ENCODE assay signal across 29 mouse cellular contexts in genomic region chr6:125042081-125042480, GRCm38 (mm10). TPM values are rescaled to one million over a fixed set of nuclear protein-coding genes. Genes with fewer than 3 reads are reported as not detected.
DNase-seq lines count a peak whose midpoint lies in the region; ATAC-seq and TF ChIP-seq lines count a peak whose summit lies in the region.
"Had no signal": no experiment of that assay in that cellular context is flagged by ENCODE, and none has a peak within 500 bp of the region (broad histone marks: within the 10 kb centered on the region; RNA-seq: fewer than 3 reads in every experiment).

No protein-coding gene starts in this region.

- TF ChIP-seq CTCF in liver, postnatal 0 days (IDR thresholded peaks at IDR 0.05; ENCODE audit: low read depth): no peak
- TF ChIP-seq CTCF in MEL (IDR thresholded peaks at IDR 0.05 in 2 of 3, conservative IDR thresholded peaks at IDR 0.05 in 1 of 3; ENCODE audit: control insufficient read depth in 1 of 3, insufficient read depth in 1 of 3, low read depth in 2 of 3, low read length in 3 of 3, poor library complexity in 1 of 3, severe bottlenecking in 1 of 3): no peak

- 0 out of 2 replicates have a peak overlapping the region, but pooled peaks have one; percentile 20 for H3K9ac ChIP-seq in liver, embryonic 13.5 days
- H3K9ac ChIP-seq in liver, postnatal 0 days (replicated peaks): no peak overlapping the region
- peak overlapping the region; percentile 43 for H3K9ac ChIP-seq in MEL (ENCODE audit: control insufficient read depth, low read depth, low read length, poor library complexity, severe bottlenecking)
- H3K9ac ChIP-seq: embryonic facial prominence, embryonic 15.5 days; forebrain, embryonic 12.5 days; heart, embryonic 15.5 days; hindbrain, embryonic 14.5 days had no signal

- 61% methylated on average over 7 of the region's 7 CpGs for WGBS in liver, embryonic 13.5 days (ENCODE audit: insufficient replicate concordance)
- WGBS in liver, postnatal 0 days (ENCODE audit: insufficient replicate concordance): 70% methylated on average over 7 of the region's 7 CpGs

- no peak for TF ChIP-seq EP300 in liver, postnatal 0 days (IDR thresholded peaks at IDR 0.05; ENCODE audit: low read depth)
- TF ChIP-seq EP300 in MEL (IDR thresholded peaks at IDR 0.05; ENCODE audit: low read depth in 1 of 2, low read length in 2 of 2): peak; percentile 85 to 89

- TF ChIP-seq POLR2A in MEL (IDR thresholded peaks at IDR 0.05; ENCODE audit: control insufficient read depth in 1 of 2, insufficient read depth in 1 of 2, low read depth in 1 of 2, low read length in 2 of 2, poor library complexity in 1 of 2): no peak

- peaks cover 6% of the 10 kb centered on the region; the same call in 1 of the 2 replicates for H3K9me3 ChIP-seq in erythroblast, embryonic 14.5 days (ENCODE audit: control insufficient read depth, low read length)
- no peaks in the 10 kb centered on the region for H3K9me3 ChIP-seq in liver, embryonic 13.5 days (replicated peaks)
- H3K9me3 ChIP-seq in liver, postnatal 0 days (ENCODE audit: low read length): no peaks in the 10 kb centered on the region
- H3K9me3 ChIP-seq in MEL (replicated peaks; ENCODE audit: insufficient read depth, low read length): no peaks in the 10 kb centered on the region
- H3K9me3 ChIP-seq: embryonic facial prominence, embryonic 15.5 days; forebrain, embryonic 12.5 days; G1E; heart, embryonic 15.5 days; hindbrain, embryonic 10.5 days had no signal

- peak overlapping the region; percentile 11; the same call in 1 of the 2 replicates for H3K4me2 ChIP-seq in liver, embryonic 13.5 days
- H3K4me2 ChIP-seq in liver, postnatal 0 days (ENCODE audit: low read depth, low read length): no peak overlapping the region
- H3K4me2 ChIP-seq: embryonic facial prominence, embryonic 15.5 days; forebrain, embryonic 12.5 days; heart, embryonic 11.5 days; heart, embryonic 15.5 days; hindbrain, embryonic 14.5 days had no signal

- H3K4me1 ChIP-seq in erythroblast, embryonic 14.5 days (ENCODE audit: control insufficient read depth): peaks cover 46% of the 10 kb centered on the region
- peaks cover 40% of the 10 kb centered on the region for H3K4me1 ChIP-seq in liver, embryonic 13.5 days (replicated peaks)
- H3K4me1 ChIP-seq in liver, postnatal 0 days (ENCODE audit: insufficient read depth): peaks cover 26% of the 10 kb centered on the region
- peaks cover 13 to 18% of the 10 kb centered on the region in 2 experiments for H3K4me1 ChIP-seq in MEL (ENCODE audit: control insufficient read depth in 1 of 2, insufficient read depth in 2 of 2, low read length in 2 of 2)

- peak overlapping the region; percentile 63 for H3K27ac ChIP-seq in liver, embryonic 13.5 days
- no peak overlapping the region for H3K27ac ChIP-seq in liver, postnatal 0 days (ENCODE audit: low read depth)
- H3K27ac ChIP-seq in MEL (ENCODE audit: control insufficient read depth, low read depth, low read length): peak overlapping the region; percentile 88
- H3K27ac ChIP-seq: embryonic facial prominence, embryonic 15.5 days; forebrain, embryonic 12.5 days; heart, adult 2 months; heart, embryonic 15.5 days; hindbrain, embryonic 10.5 days; hindbrain, embryonic 14.5 days had no signal

- H3K4me3 ChIP-seq in erythroblast, embryonic 14.5 days (replicated peaks): peak overlapping the region; percentile 6
- H3K4me3 ChIP-seq in liver, embryonic 13.5 days (replicated peaks): no peak overlapping the region
- H3K4me3 ChIP-seq in liver, postnatal 0 days (ENCODE audit: low read depth, low read length): no peak overlapping the region
- peak overlapping the region; percentile 14 to 20; a peak in 1 of 4 replicates for H3K4me3 ChIP-seq in MEL (ENCODE audit: control insufficient read depth in 1 of 2, insufficient read depth in 1 of 2, low read depth in 2 of 2, low read length in 2 of 2)
- H3K4me3 ChIP-seq: embryonic facial prominence, embryonic 15.5 days; forebrain, embryonic 12.5 days; heart, adult 2 months; heart, embryonic 15.5 days; hindbrain, embryonic 10.5 days had no signal

- no peak for TF ChIP-seq RAD21 in MEL (IDR thresholded peaks at IDR 0.05; ENCODE audit: low read depth, low read length)

- ATAC-seq in erythroblast, adult 5-6 weeks (replicated peaks; ENCODE audit: low FRiP score, poor library complexity, severe bottlenecking): no peak
- no peak for ATAC-seq in liver, embryonic 13.5 days (ENCODE audit: low read depth)
- no peak for ATAC-seq in liver, postnatal 0 days
- ATAC-seq: activated CD4-positive, CD25-positive, alpha-beta regulatory T cell, adult 4 months; CD4-positive, CD25-positive, alpha-beta regulatory T cell, adult 4 months; forebrain, embryonic 16.5 days; Patski had no signal

- no peak for DNase-seq in liver, embryonic 13.5 days
- no peak for DNase-seq in liver, postnatal 0 days
- DNase-seq in MEL (ENCODE audit: low read depth, low spot score): peak; percentile 82
- DNase-seq in c-Kit-positive CD71-positive TER-119-positive erythroid progenitor cells, embryonic 14.5 days (ENCODE audit: low spot score): peak; percentile 47
- no peak for DNase-seq in left cerebral cortex, adult 8-10 months (ENCODE audit: low spot score in 2 of 2)
- no peak for DNase-seq in neural tube, embryonic 10.5 days (ENCODE audit: extremely low spot score, low spot score)
- DNase-seq: adrenal gland, postnatal 14 days; B cell, adult 2 months; cerebellum, adult 11 months; cerebellum, adult 8-10 months; cerebellum, postnatal 14 days; embryo, embryonic 11 days; gastrocnemius, postnatal 10 days; heart, adult 2 months; heart, postnatal 14 days had no signal

- H3K27me3 ChIP-seq in erythroblast, embryonic 14.5 days (ENCODE audit: control insufficient read depth): no peaks in the 10 kb centered on the region
- H3K27me3 ChIP-seq in liver, embryonic 13.5 days: no peaks in the 10 kb centered on the region
- no peaks in the 10 kb centered on the region for H3K27me3 ChIP-seq in liver, postnatal 0 days (ENCODE audit: insufficient read depth, low read length)
- H3K27me3 ChIP-seq in MEL (ENCODE audit: control insufficient read depth in 1 of 2, insufficient read depth in 2 of 2, low read length in 2 of 2): no peaks in the 10 kb centered on the region
- H3K27me3 ChIP-seq: embryonic facial prominence, embryonic 15.5 days; forebrain, embryonic 12.5 days; heart, embryonic 15.5 days; Patski had no signal

- peaks cover 5% of the 10 kb centered on the region; the same call in 1 of the 2 replicates for H3K79me2 ChIP-seq in MEL (ENCODE audit: control insufficient read depth, insufficient read depth, low read length, poor library complexity)

- peaks cover 57% of the 10 kb centered on the region for H3K36me3 ChIP-seq in erythroblast, embryonic 14.5 days (ENCODE audit: control insufficient read depth)
- H3K36me3 ChIP-seq in liver, embryonic 13.5 days: peaks cover 47% of the 10 kb centered on the region
- H3K36me3 ChIP-seq in liver, postnatal 0 days (replicated peaks; ENCODE audit: insufficient read depth, low read length): peaks cover 34% of the 10 kb centered on the region
- H3K36me3 ChIP-seq in MEL (ENCODE audit: control insufficient read depth in 1 of 2, insufficient read depth in 2 of 2, low read length in 2 of 2): peaks cover 0 to 22% of the 10 kb centered on the region in 2 experiments; a peak in 3 of 4 replicates

RNA-seq across cellular contexts. Expression of gene Ing4, which starts 2.5 kb away (rescaled TPM):
- polyA plus RNA-seq in erythroblast, embryonic 14.5 days (2012): 1.1 and 1.8 TPM in 2 replicates
- total RNA-seq in erythroblast, adult 5-6 weeks (2015; ENCODE audit: low replicate concordance): 7.1 and 7.9 TPM in 2 replicates
- 27.7 and 35.7 TPM in 2 replicates for total RNA-seq in erythroblast, adult 5-6 weeks (2017; ENCODE audit: low replicate concordance)
- polyA plus RNA-seq in liver, embryonic 13.5 days (2015; fragmentation: Nextera tagmentation; extraction: Ambion mirVana): 28.6 and 31.8 TPM in 2 replicates
- 23.8 and 24.3 TPM in 2 replicates for polyA plus RNA-seq in liver, postnatal 0 days (2015; fragmentation: Nextera tagmentation; extraction: Ambion mirVana)
- 26.3 and 29.5 TPM in 2 replicates for total RNA-seq in MEL (2012; rRNA removed)
- 10 to 100 TPM in 1 of 2 experiments, not detected in 1; 34.9 TPM for polyA plus RNA-seq in MEL (2012; ENCODE audit: insufficient read depth in 1 of 2, insufficient read length in 2 of 2, low read depth in 1 of 2, low replicate concordance in 2 of 2, missing spikeins in 1 of 2)
- 10 to 100 TPM; 52.5 to 59.2 (median 54.2) TPM for total RNA-seq in left cerebral cortex, adult 8-10 months (2022)

RNA-seq across cellular contexts. Expression of gene Acrbp, which starts 7.4 kb away (rescaled TPM):
- polyA plus RNA-seq in erythroblast, embryonic 14.5 days (2012): 0.97 and 1.6 TPM in 2 replicates
- total RNA-seq in erythroblast, adult 5-6 weeks (2015; ENCODE audit: low replicate concordance): 3.3 TPM in 1 of 2 replicates, not detected in the other
- 7.0 and 11.6 TPM in 2 replicates for total RNA-seq in erythroblast, adult 5-6 weeks (2017; ENCODE audit: low replicate concordance)
- 1.6 and 2.2 TPM in 2 replicates for polyA plus RNA-seq in liver, embryonic 13.5 days (2015; fragmentation: Nextera tagmentation; extraction: Ambion mirVana)
- polyA plus RNA-seq in liver, postnatal 0 days (2015; fragmentation: Nextera tagmentation; extraction: Ambion mirVana): 1.3 and 2.0 TPM in 2 replicates
- total RNA-seq in MEL (2012; rRNA removed): 1.2 and 3.3 TPM in 2 replicates
- polyA plus RNA-seq in MEL (2012; ENCODE audit: insufficient read depth in 1 of 2, insufficient read length in 2 of 2, low read depth in 1 of 2, low replicate concordance in 2 of 2, missing spikeins in 1 of 2): 1 to 10 TPM in 1 of 2 experiments, not detected in 1; 5.3 TPM
- total RNA-seq in left cerebral cortex, adult 8-10 months (2022): 10 to 100 TPM in 2 of 4 experiments, 1 to 10 TPM in 2; 8.6 to 12.1 (median 10.1) TPM

RNA-seq across cellular contexts. Expression of gene Lpar5, which starts 25.6 kb away (rescaled TPM):
- 0.06 TPM in 1 of 2 replicates, not detected in the other for polyA plus RNA-seq in erythroblast, embryonic 14.5 days (2012)
- total RNA-seq in erythroblast, adult 5-6 weeks (2015; ENCODE audit: low replicate concordance): 3.1 TPM in 1 of 2 replicates, not detected in the other
- total RNA-seq in erythroblast, adult 5-6 weeks (2017; ENCODE audit: low replicate concordance): 0.60 TPM in 1 of 2 replicates, not detected in the other
- 1.6 and 2.1 TPM in 2 replicates for polyA plus RNA-seq in liver, embryonic 13.5 days (2015; fragmentation: Nextera tagmentation; extraction: Ambion mirVana)
- polyA plus RNA-seq in liver, postnatal 0 days (2015; fragmentation: Nextera tagmentation; extraction: Ambion mirVana): 0.57 and 0.85 TPM in 2 replicates
- total RNA-seq in MEL (2012; rRNA removed): 2.8 and 3.5 TPM in 2 replicates
- polyA plus RNA-seq in MEL (2012; ENCODE audit: insufficient read depth in 1 of 2, insufficient read length in 2 of 2, low read depth in 1 of 2, low replicate concordance in 2 of 2, missing spikeins in 1 of 2): 10 to 100 TPM in 1 of 2 experiments, not detected in 1; 16.2 TPM
- total RNA-seq in left cerebral cortex, adult 8-10 months (2022): 1 to 10 TPM in 2 of 4 experiments, under 1 TPM in 2; 0.44 to 1.9 (median 0.82) TPM
- polyA plus RNA-seq: Patski had no signal

RNA-seq across cellular contexts. Expression of gene Zfp384, which starts 33.1 kb away (rescaled TPM):
- 3.9 and 4.2 TPM in 2 replicates for polyA plus RNA-seq in erythroblast, embryonic 14.5 days (2012)
- 20.8 and 25.9 TPM in 2 replicates for total RNA-seq in erythroblast, adult 5-6 weeks (2015; ENCODE audit: low replicate concordance)
- total RNA-seq in erythroblast, adult 5-6 weeks (2017; ENCODE audit: low replicate concordance): 9.8 and 12.3 TPM in 2 replicates
- 3.6 and 3.8 TPM in 2 replicates for polyA plus RNA-seq in liver, embryonic 13.5 days (2015; fragmentation: Nextera tagmentation; extraction: Ambion mirVana)
- polyA plus RNA-seq in liver, postnatal 0 days (2015; fragmentation: Nextera tagmentation; extraction: Ambion mirVana): 3.3 and 3.5 TPM in 2 replicates
- total RNA-seq in MEL (2012; rRNA removed): 19.2 and 19.5 TPM in 2 replicates
- polyA plus RNA-seq in MEL (2012; ENCODE audit: insufficient read depth in 1 of 2, insufficient read length in 2 of 2, low read depth in 1 of 2, low replicate concordance in 2 of 2, missing spikeins in 1 of 2): 10 to 100 TPM in 1 of 2 experiments, not detected in 1; 57.4 TPM
- total RNA-seq in left cerebral cortex, adult 8-10 months (2022): 10 to 100 TPM; 36.8 to 48.5 (median 40.5) TPM

RNA-seq across cellular contexts. Expression of gene Pianp, which starts 45.6 kb away (rescaled TPM):
- polyA plus RNA-seq in erythroblast, embryonic 14.5 days (2012): 0.03 TPM in 1 of 2 replicates, not detected in the other
- total RNA-seq in erythroblast, adult 5-6 weeks (2015; ENCODE audit: low replicate concordance): not detected in 2 replicates
- total RNA-seq in erythroblast, adult 5-6 weeks (2017; ENCODE audit: low replicate concordance): not detected in 2 replicates
- 0.05 and 0.15 TPM in 2 replicates for polyA plus RNA-seq in liver, embryonic 13.5 days (2015; fragmentation: Nextera tagmentation; extraction: Ambion mirVana)
- 0.07 and 0.15 TPM in 2 replicates for polyA plus RNA-seq in liver, postnatal 0 days (2015; fragmentation: Nextera tagmentation; extraction: Ambion mirVana)
- total RNA-seq in MEL (2012; rRNA removed): 0.19 and 0.33 TPM in 2 replicates
- polyA plus RNA-seq in MEL (2012; ENCODE audit: insufficient read depth in 1 of 2, insufficient read length in 2 of 2, low read depth in 1 of 2, low replicate concordance in 2 of 2, missing spikeins in 1 of 2): 1 to 10 TPM in 1 of 2 experiments, not detected in 1; 5.5 TPM
- 100 to 1,000 TPM; 146 to 232 (median 185) TPM for total RNA-seq in left cerebral cortex, adult 8-10 months (2022)
- total RNA-seq: common myeloid progenitor, adult 5-6 weeks; G1E had no signal
- polyA plus RNA-seq: activated CD4-positive, CD25-positive, alpha-beta regulatory T cell, adult 4 months; G1E; heart, embryonic 11.5 days had no signal

Comparison
In these comparisons a context has a peak if more than half of its experiments do, and no peak if none do; other contexts are left out.
1. H3K4me3 ChIP-seq: peak in erythroblast, embryonic 14.5 days (single experiment) and MEL (2 of 2); none in liver, embryonic 13.5 days (single experiment) and liver, postnatal 0 days (single experiment).
2. DNase-seq: peak in MEL (single experiment) and c-Kit-positive CD71-positive TER-119-positive erythroid progenitor cells, embryonic 14.5 days (single experiment); none in liver, embryonic 13.5 days (single experiment), liver, postnatal 0 days (single experiment), left cerebral cortex, adult 8-10 months (0 of 2) and neural tube, embryonic 10.5 days (single experiment).